Mouse (Mus musculus) heart, postnatal 36 days (tissue): ENCODE results near the gene Camta1. TPM values are rescaled to one million over a fixed set of nuclear protein-coding genes. Genes with fewer than 3 reads are reported as not detected.

ENCODE experiments used
- DNase-seq, 2 experiments: peaks; one replicate each; pipeline ENCODE4 v3.0.0; 2021 to 2022
- intact Hi-C: fragments of 180-260 bp; cut with DNase I; formaldehyde crosslinking; loops from one replicate; pipeline ENCODE4 v1.15.1; 2025
- total RNA-seq, 2 experiments: library from RNA; stranded (reverse); gene quantifications; 2 replicates each; pipeline ENCODE4 v1.2.3; 2021

The Camta1 gene
- total RNA-seq, 2 experiments from 2014 or later: 217 to 218 TPM

DNA sequence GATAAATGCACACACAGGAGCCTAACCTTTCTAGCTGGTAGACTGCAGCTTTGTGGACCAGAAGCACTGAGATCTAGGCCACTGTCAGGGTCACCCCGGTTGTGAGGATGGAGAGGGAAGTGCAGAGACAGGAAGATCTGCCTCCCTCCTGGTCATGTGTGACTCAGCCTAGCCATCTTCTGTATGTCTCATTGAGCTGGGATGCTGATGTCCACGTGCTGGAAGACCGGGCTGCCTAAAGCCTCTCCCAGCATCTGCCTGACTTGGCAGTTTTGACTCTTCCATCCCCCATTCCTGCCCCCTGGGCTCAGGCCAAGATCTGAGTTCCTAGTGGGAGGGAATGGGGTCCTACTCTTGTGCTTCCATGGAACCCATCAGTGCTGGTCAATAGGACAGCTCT, 557.7 kb downstream of the Camta1 start:
- DNase-seq: no peak
- intact Hi-C loops: no loop called here

DNA sequence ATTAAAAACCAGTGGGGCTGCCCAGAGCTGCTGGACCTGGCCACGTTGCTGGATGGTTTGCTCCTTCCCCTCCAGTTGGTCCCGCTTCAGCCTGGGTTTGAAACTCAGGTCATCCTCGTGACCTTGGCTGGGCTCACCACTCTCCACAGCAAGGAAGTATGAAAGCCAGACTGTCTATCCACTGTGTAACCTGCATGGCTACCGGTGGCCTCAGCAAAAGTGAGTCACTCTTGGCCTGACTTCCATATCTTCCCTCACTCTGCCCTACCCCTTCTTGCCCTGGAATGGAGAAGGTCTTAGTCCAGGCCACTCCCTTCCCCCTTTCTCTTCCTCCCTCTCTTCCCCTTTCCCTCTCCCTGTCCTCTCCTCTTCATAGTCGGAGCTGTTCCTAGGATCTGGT, 558.2 kb downstream of the Camta1 start:
- intact Hi-C loops: no loop called here

DNA sequence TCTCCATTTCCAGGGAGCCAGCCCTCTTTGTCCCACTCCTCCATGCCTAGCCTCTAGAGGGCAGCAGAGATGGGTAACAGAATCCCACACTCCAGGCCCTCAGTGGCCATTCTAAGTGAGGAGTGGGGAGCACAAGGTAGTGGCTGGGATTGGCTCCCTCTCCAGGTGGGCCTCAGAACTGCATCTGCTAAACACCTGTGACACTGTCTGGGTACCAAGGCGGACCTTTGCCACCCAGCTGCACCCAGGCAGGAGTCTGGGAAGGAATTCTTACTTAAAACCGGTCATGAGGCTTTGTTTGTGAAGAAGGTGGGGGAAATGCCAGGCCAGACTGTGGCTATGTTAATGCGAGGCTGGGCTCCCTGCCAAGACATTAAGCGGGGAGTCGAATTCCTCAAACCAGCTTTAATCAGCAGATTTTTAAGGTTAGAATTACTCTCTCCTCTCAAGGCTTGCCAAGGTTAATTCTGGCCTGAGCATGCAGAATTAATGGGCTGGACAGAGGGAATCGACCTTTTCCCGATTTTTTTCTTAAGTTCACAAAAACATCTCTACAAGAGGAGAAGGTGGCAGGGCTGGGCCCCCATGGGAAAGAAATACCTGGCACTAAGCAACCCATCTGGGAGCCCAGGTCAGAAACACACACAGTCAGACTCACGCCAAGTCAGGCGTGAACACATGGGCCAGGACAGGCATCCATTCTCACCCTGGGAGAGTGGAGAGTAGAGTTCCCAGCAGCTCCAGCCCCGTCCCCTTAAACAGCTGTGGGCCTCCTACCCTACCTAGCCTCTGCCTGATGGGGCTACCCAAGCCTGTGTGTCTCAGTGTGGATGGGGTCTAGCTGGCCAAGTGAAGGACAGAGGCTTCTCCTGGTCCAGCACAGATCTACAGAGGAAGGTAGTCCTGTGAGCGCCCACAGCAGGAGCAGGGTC, 559.2 kb downstream of the Camta1 start:
- intact Hi-C loops: loop anchor here (1.0 kb wide), 1 partner anchor 145 kb away; no protein-coding TSS in a partner anchor
- DNase-seq: peak in 1 of 2 experiments; percentile 10

More for the DNA sequence above, 558.2 kb downstream of the Camta1 start:
- DNase-seq: no peak

DNA sequence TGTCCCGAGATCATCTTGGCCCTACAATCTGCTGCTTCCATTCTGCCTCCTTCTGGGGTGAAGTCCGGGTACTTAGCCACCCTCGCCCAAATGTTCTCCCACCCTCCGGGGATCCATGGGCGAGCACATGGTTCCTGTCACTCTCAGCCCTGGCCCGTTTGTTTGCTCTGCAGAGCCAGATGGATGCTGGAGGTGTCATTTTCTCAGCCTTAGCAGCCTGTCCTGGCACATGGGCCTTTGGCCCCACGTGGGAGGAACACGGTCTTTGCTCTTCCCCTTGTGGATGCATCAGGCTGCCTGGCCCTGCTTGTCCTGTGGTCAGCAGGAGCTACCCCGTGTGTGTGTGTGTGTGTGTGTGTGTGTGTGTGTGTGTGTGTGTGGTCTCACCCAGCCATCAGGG, 560.3 kb downstream of the Camta1 start:
- intact Hi-C loops: no loop called here
- no peak for DNase-seq

DNA sequence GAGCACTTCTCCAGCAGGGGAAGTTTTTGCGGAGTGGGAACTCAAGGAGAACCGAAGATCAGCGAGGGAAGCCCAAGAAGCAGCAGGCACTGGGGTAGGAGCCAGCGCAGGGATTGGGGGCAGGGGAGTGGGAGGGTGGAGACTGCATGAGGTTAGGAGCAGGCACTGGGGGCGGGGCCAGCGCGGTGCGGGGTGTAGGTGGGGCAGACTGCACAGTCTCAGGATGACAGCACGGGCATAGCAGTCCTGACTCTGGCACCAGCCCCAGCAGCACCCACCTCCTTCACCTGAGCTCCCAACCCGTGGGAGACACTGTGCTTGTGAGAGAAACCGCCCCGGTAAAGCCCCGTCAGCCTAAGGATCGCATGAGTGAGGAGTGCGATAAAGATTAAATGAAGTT, 561.0 kb downstream of the Camta1 start:
- intact Hi-C loops: no loop called here
- no peak for DNase-seq

DNA sequence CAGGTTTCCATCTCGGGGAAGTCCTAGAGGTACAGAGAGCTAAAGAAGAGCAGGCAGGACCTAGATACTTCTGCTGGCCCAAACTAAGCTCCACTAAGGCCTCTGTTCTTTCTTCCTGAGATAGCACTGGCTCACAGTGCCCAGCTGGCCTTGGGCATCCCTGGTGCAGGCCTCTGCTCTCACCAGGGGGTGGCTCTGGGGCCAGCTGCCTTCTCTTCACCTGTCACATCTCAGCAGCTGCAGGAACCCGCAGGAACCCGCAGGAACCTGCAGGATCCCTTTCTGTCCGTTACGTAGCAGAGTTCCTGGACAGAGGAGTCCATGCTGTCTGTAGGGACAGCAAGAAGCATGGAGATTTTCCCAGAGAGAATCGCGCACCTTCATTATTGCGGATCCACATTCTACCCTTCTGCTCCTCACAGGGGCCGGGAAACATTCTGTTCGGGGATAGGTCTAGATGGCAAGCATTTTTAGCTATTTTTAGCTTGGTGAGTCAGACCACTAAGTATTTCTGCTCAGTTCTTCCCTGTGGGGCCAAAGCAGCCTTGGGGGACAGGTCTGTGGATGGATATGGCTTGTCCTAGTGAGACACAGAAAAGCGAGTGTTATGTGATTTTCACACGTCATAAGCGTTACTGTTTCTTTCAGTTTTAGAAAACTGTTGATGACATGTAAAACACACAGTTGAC, 566.0 kb downstream of the Camta1 start:
- no peak for DNase-seq
- intact Hi-C loops: no loop called here

DNA sequence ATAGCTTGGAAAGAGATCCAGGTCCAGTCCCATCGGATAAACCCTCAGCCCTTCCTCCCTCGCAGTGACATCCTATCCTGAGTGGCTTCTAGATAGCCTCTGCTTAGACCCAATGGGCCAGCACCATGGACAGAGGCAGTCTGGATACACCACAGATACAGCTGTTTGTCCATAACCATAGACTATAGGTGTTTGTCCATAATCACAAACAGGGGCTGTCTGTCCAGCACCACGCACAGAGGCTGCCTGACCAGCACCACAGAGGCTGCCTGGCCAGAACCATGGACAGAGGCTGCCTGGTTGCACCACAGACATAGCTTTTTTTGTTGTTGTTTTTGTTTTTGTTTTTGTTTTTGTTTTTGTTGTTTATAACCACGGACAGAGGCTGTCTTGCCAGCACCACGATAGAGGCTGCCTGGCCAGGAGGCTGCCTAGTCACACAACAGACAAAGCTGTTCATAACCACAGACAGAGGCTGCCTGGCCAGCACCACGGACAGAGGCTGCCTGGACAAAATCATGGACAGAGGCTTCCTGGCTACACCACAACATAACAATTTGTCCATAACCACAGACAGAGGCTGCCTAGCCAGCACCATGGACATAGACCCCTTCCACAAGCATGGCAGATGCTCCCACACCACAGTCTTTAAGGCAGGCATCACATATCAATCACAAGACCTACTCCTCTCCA, 572.6 kb downstream of the Camta1 start:
- peak; percentile 22 to 50 for DNase-seq
- intact Hi-C loops: no loop called here

DNA sequence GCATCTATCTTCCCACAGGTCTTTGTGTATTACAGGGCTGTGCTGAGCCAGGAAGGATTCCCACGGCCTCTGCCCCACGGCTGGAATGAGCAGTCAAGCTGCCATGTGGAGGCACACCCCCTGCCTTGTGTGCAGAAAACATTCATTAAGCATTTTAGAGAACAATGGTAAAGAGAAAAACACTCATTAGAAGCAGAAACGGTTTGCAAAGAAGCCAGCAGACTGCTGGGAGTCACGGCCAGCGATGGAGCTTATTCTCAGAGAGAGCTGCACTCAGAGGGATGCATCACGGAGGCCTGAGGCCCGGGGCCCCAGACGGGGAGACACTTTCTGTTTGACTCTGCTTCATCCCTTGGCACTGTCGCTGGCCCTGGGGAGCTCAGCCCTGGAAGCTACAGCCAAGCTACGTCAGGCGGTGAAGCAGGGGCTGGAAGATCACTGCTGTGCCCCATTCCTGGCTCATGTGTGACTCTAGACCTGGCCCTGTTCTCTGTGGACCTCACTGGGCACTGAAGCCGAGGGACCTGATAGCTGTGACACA, 575.7 kb downstream of the Camta1 start:
- DNase-seq: no peak
- intact Hi-C loops: no loop called here

DNA sequence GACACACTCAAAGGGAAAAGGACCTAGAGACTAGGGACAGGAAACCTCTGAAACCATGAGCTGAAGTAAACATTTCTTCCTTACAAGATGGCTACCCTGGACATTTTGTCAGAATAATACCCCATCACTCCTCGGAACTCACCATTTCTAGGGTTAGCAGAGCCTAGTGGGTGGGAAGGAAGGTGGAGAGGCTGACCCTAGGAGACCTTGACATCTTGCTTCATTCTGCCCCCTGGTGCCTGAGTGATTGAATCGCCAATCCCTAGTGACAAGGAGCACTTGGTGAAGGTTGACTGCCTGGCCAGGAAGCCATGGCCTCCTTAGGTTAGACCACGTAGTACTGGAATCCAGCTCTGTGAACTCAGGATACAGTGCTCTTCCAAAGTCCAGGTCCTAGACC, 576.2 kb downstream of the Camta1 start:
- intact Hi-C loops: no loop called here
- no peak for DNase-seq

DNA sequence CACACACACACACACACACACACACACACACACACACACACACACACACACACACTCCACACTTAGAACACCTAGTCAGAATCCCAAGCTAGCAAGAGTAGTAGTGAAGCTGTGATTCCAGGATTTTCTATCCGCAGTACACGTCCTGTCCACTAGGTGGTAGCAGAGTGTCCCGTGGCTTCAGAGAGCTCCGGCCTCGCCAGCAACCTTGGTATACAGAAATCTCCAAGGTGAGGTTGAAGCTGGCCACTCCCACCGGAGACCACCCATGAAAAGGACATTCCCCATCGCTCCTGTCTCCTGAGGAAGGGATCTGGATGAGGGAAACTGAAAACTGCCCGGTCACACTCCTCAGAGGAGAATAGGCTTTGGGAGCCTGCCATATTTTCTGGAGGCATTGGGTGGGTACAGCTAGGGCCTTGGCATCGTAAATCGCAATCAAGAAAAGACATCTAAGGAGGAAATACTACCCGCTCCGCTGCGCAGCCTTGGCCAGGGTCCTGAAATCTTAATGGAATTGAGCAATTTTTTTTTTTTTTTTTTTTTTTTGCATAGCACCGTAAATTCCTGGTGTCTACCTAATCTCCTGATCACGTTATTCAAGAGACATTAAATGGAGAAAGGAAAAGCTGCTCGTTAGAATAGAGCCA, 578.5 kb downstream of the Camta1 start:
- DNase-seq: peak; percentile 61 to 71
- intact Hi-C loops: loop anchor here (1.0 kb wide), 1 partner anchor 127 kb away; no protein-coding TSS in a partner anchor

DNA sequence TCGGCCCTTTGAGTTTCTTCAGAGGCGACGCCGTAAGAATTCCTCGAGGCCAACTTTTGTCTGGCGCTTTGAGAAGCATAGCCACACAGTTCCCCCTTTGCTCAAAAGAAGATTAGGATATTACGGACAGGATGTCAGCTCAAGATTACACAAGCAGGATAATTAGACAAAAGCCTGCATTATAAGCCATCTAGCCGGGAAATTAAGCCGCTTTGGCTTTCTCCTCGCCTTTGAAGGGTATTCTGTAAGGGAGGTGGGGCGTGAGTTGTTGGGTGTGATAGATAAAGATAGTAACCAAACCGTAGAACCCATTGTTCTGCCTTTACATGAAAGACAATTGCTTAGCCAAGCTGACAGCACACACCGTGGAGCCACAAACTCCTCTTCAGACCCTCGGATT, 579.6 kb downstream of the Camta1 start:
- intact Hi-C loops: no loop called here
- DNase-seq: no peak

DNA sequence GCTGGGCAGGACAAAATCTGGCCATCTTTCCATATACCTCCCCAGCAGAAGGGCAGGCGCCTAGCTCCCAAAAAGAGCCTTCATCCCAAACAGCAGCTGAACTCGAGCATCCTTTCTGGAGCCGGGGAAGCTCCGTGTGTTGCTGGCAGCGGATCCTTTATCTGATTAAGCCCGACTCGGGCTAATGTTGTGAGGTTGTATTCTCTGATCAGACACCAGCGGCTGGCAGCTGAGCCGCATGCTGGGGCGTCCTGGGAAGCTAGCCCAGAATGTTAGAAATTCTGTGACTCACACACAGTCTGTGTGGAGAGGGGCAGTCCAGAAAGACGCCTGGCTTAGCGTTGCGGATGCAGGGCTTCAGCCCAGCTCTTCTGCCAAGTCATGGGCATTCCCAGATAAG, 586.4 kb downstream of the Camta1 start:
- DNase-seq: peak; percentile 6 to 13
- intact Hi-C loops: no loop called here

DNA sequence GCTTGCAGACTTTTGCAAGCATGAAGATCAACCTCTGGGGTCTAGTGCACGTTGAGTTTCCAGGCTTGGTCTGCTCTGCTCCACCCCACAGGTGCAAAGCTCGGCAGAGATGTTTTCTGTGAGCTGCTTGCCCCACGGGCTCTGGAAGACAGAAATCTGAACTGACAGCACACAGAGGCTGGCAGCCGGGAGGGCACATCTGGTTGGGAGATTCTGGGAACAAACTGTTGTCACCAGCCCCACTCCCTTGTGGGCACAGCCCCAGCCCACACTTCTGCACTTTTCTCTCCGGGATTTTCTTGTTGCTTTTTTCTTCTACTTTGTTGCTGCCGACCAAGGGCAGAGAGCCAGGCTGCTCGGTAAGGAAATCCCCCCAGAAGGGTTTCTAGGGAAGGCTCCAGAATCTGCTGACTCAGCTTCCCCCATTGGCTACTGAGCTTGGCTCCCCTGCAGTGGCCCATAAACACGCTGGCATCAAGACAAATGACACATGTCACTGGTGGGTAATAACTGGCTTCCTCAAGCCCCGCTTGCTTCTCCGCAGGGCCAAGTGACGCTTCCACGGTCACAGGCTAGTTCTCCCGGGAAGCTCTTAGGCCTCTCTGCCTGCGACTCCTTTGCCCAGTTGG, 597.8 kb downstream of the Camta1 start:
- no peak for DNase-seq
- intact Hi-C loops: no loop called here

DNA sequence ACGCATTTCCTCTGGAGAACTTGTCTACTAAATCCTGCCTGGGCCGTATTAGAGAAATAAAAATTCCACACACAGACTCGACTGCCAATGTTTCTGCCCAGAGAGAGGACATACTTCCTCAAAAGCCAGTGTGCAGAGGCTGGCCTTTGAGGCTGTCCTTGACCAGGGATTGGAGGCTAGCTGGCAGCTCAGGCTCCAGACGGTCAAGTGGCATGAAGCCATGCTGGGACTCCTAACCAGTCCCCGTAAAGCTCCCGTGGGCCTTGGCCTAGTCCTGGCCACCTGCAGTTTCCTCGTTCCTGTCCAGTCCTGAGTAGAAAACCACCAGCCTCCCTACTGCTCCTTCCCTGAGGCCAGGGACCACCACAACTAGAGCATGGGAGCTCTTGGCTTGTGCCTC, 598.6 kb downstream of the Camta1 start:
- intact Hi-C loops: no loop called here
- no peak for DNase-seq

DNA sequence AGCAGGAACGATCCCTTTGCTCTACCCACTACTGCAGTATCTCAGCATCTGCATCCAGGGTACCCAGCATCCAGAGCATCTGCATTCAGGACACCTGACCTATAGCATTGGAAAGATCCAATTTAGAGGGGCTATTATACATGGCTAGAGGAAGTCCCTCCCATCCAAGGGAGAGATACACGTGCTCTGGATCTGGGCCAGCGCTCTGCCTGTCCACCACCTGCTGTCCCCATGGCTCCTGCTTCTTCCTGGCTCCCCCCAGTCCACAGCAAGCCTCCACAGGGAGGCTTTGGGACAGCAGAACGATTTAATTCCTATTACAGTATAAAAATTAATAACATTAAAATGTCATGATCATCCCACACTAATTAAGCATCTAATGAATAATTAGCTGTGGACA, 605.1 kb downstream of the Camta1 start:
- intact Hi-C loops: no loop called here
- DNase-seq: no peak

DNA sequence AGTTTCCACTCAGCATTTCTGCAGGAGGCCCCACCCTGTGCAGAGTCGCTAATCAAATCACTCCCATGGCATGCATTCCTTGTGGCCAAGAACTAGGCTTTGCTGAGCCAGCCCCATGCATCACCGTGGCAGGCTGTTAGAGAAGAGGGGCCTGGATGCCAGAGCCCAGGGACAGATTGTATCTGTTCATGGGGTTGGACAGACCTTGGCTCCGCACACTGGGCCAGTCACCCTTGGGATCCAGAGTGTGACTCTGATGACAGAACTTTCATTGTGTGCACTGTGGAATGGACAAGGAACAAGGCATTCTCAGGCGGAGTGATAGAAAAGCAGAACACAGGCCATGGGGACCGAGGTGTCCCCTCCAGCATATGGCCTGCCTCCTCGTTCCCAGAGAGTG, 610.9 kb downstream of the Camta1 start:
- intact Hi-C loops: no loop called here
- DNase-seq: no peak

DNA sequence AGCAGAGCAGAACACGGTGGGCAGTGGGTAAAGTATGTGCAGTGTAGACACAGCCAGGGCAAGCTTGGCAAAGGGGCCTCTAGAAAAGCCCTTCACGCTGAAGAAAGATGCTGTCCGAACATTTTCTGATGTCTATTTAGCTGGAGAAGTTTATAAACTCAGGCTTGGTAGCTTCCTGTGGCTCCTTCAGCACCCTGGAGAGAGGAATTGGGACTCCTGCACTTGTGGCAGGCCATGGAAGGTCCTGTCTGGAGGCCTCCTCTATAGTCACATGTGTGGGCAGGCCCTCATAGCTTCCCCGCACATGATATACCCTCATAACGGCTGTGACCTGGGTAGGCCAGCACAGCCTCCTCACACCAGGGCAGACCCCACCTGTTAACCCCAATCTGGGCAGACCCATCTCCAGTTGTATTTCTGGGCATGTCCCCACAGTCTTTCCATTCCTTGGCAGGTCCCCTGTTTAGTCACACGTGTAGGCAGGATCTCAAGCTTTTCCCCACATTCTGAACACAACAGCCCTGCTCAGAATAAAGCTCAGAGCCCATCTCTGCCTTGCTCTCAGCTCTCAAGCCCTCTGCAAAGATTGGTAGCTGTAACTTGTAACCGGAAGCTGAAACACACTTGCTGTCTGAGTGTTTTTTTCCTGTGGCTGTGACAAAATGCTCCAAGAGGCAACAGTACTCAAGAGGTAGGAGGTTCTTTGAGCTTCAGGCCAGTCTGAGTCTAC, 616.4 kb downstream of the Camta1 start:
- intact Hi-C loops: no loop called here

DNA sequence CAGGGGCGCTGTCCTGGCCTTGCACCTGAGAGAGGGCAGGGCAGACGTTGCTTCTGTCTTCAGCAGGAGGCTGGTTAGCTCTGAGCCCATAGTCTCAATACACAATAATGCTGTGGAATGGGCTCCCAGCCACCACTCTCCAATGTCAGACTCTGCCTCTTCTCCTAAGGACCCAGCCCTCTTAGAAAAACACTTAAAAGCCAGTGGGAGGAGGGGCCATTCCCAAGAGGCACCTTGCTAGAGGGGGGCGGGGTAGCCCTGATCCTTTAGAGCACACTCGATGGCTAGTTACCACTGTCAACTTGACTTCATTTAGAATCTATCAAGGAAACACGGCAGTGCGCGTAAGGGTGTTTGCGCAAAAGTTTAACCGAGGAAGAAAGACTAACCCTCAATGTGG, 618.2 kb downstream of the Camta1 start:
- intact Hi-C loops: no loop called here
- DNase-seq: no peak

More for the DNA sequence above, 616.4 kb downstream of the Camta1 start:
- no peak for DNase-seq

DNA sequence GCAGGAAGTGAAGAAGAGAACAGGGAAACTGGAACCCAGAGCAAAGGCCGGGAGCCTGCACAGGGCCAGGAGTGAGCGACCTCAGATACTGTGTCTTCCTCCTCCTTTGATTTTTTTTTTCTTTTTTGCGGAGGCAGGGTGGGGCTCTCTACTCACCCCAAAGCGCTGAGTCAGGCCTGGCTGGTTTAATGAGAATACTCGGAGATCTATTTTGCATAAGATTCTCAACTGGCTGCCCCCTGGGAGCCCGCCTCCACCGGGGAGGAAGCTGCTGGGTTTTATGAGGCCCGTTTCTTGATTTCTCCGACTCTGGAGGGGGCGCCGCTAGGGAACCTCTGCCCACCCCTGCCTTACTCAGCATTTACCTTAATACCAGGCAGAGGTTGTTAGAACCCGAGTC, 618.9 kb downstream of the Camta1 start:
- intact Hi-C loops: no loop called here
- DNase-seq: no peak
